Mouse (Mus musculus) ES-CJ7 (cell line): ENCODE results near the gene Pld5.

Source experiments
- DNase-seq: peaks from one replicate; pipeline ENCODE4 v3.0.0; 2011; ENCODE audit warnings: low read depth, low spot score

The Pld5 gene

GRCm38 (mm10) chr1:175950851-175951250 is 324.3 kb downstream of the Pld5 start:
- no peak for DNase-seq

GRCm38 (mm10) chr1:175950421-175950820 is 324.7 kb downstream of the Pld5 start:
- no peak for DNase-seq

- DNase-seq, result no peak
Measured at GRCm38 (mm10) chr1:175946718-175947315, 328.3 kb downstream of the Pld5 start.

GRCm38 (mm10) chr1:175943168-175943567 is 331.9 kb downstream of the Pld5 start:
- DNase-seq, result no peak

GRCm38 (mm10) chr1:175938731-175939130 is 336.4 kb downstream of the Pld5 start:
- DNase-seq, result no peak

- DNase-seq, result peak; percentile 93
Measured at GRCm38 (mm10) chr1:175936282-175936737, 338.8 kb downstream of the Pld5 start.

GRCm38 (mm10) chr1:175931391-175931790 is 343.7 kb downstream of the Pld5 start:
- DNase-seq, result no peak

GRCm38 (mm10) chr1:175923848-175924787 is 351.0 kb downstream of the Pld5 start:
- peak; percentile 75 for DNase-seq

- DNase-seq, result no peak
Measured at GRCm38 (mm10) chr1:175921091-175921490, 354.0 kb downstream of the Pld5 start.

GRCm38 (mm10) chr1:175920029-175920428 is 355.1 kb downstream of the Pld5 start, which contains the start of gene Gm38100:
Gm38100 (plus strand) TSS chr1:175920329.
- DNase-seq, result no peak

- DNase-seq, result no peak
Measured at GRCm38 (mm10) chr1:175913728-175914303, 361.3 kb downstream of the Pld5 start.
